Mouse (Mus musculus) embryonic facial prominence, embryonic 14.5 days (tissue): ENCODE measurements around the gene A3galt2. TPM values are rescaled to one million over a fixed set of nuclear protein-coding genes. Genes with fewer than 3 reads are reported as not detected.

Experiments
- ATAC-seq: fragments of 200-750 bp; cut with Nextera tagmentation; 2 replicates; pipeline ENCODE4 v1.8.0; 2017; ENCODE audit warnings: low read depth, moderate number of reproducible peaks, moderate TSS enrichment
- DNase-seq: peaks from one replicate; pipeline ENCODE4 v3.0.0-alpha.2; 2015; ENCODE audit warnings: low spot score
- H3K27ac ChIP-seq: fragments of 300-500 bp; sonication (generic); replicated peaks from 2 replicates; pipeline ENCODE4 v1.5.1; 2014; ENCODE audit warnings: low read depth, mild to moderate bottlenecking, low read length, moderate library complexity
- H3K27me3 ChIP-seq: fragments of 300-500 bp; sonication (generic); replicated peaks from 2 replicates; pipeline ENCODE4 v1.6.1; 2014; ENCODE audit warnings: low read length; ENCODE audit not compliant: control insufficient read depth, insufficient read depth
- H3K36me3 ChIP-seq: fragments of 300-500 bp; sonication (generic); 2 replicates; pipeline ENCODE4 v1.6.1; 2014; ENCODE audit warnings: low read length, mixed read lengths; ENCODE audit not compliant: control insufficient read depth, insufficient read depth
- H3K4me1 ChIP-seq: fragments of 300-500 bp; sonication (generic); 2 replicates; pipeline ENCODE4 v1.6.1; 2014; ENCODE audit warnings: antibody characterized with exemption, low read length; ENCODE audit not compliant: control insufficient read depth, insufficient read depth
- H3K4me2 ChIP-seq: fragments of 300-500 bp; sonication (generic); 2 replicates; pipeline ENCODE4 v1.6.1; 2014; ENCODE audit warnings: low read depth, mild to moderate bottlenecking, low read length, moderate library complexity, mixed read lengths
- H3K4me3 ChIP-seq: fragments of 300-500 bp; sonication (generic); 2 replicates; pipeline ENCODE4 v1.5.1; 2014; ENCODE audit warnings: low read depth, mild to moderate bottlenecking, low read length
- H3K9ac ChIP-seq: fragments of 300-500 bp; sonication (generic); 2 replicates; pipeline ENCODE4 v1.6.1; 2014; ENCODE audit warnings: low read depth, mild to moderate bottlenecking, low read length, moderate library complexity, mixed read lengths
- H3K9me3 ChIP-seq: fragments of 300-500 bp; sonication (generic); 2 replicates; pipeline ENCODE4 v1.6.1; 2016; ENCODE audit warnings: low read length; ENCODE audit not compliant: control insufficient read depth
- WGBS: fragments of 180-500 bp; shearing (Covaris S2); extraction: QIAGEN DNeasy Blood & Tissue Kit; methylation state at CpG from one replicate; pipeline ENCODE4 v1.1.7; 2014; 5-methylcytosine and 5-hydroxymethylcytosine counted together
- polyA plus RNA-seq: library from polyadenylated mRNA; unstranded; fragments of >200 nt; fragmentation: Nextera tagmentation; extraction: Ambion mirVana; gene quantifications from 2 replicates; pipeline ENCODE4 v1.2.1, GENCODE M21; 2014

A3galt2 gene
- polyA plus RNA-seq, 1 experiment from 2014 or later, result 0.13 TPM

DNA sequence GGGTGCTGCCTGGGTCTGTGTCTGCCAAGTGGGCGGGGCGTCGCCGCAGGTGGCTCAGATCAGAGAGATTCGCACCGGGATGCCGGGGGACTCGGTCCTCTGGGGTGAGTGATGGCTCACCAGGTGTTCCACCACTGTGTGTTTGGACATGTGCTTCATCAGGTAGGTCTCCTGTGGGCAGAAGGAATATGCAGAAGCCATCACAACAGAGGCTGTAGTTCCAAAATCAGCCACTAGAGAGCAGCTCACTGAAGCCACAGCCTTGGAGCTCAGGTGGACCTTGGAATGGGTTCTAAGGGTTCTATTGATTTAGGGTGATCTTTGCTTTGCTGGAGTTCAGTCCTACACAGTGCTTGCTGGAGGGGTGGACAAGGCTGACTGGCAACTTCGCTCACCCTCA is 19.3 kb downstream of the A3galt2 start:
- peak; percentile 13 for DNase-seq
- H3K9me3 ChIP-seq, result no peaks in the 10 kb centered on the region
- H3K27me3 ChIP-seq, result no peaks in the 10 kb centered on the region
- H3K36me3 ChIP-seq, result peaks cover 75% of the 10 kb centered on the region
- ATAC-seq, result no peak
- no peak overlapping the region for H3K4me3 ChIP-seq
- WGBS, result 90% methylated on average over 9 of the region's 9 CpGs
- no peaks in the 10 kb centered on the region for H3K4me1 ChIP-seq
- no peak overlapping the region for H3K27ac ChIP-seq
- no peak overlapping the region for H3K9ac ChIP-seq
- no peak overlapping the region for H3K4me2 ChIP-seq

DNA sequence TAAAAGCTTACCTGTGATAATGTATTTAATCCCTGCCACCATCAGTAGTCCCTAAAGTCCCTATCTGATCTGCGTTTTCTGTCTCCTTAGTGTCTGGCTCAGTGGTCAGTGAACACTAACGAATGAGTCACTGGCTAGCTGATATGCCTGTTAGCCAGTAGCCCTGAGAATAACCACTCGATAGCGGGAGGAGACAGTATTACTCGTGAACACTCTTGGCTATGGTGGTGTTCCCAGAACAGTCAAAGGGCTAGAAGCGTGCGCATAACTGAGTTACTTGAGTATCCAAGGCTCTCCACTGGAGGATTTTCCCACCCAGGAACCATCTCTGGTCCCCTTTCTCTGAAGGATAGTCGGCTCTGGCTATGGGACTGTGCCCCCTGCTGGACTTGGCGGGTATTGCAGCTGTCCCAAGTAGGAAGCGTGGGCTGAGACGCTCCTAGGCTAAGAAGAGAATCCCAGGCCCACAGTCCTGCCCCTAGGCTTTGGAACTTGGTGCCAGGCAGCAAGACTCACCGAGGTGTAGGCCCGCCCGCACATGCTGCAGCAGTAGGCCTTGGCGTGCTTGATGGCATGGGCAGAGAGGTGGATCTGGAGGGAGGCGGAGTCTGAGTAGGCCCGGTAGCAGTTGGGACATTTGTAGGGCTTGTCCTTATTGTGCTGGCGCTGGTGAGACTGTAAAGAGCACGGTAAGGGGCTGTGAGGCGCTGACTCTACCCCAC is 21.6 kb downstream of the A3galt2 start:
- DNase-seq (peak; percentile 63), ATAC-seq (peak; percentile 58)
- Histone ChIP-seq H3K4me3 (no peak overlapping the region), H3K4me2 (no peak overlapping the region), H3K9me3 (no peaks in the 10 kb centered on the region), H3K4me1 (no peaks in the 10 kb centered on the region), H3K27me3 (no peaks in the 10 kb centered on the region), H3K27ac (no peak overlapping the region), H3K36me3 (peaks cover 91% of the 10 kb centered on the region), H3K9ac (no peak overlapping the region)
- 57% methylated on average over 13 of the region's 20 CpGs for WGBS

DNA sequence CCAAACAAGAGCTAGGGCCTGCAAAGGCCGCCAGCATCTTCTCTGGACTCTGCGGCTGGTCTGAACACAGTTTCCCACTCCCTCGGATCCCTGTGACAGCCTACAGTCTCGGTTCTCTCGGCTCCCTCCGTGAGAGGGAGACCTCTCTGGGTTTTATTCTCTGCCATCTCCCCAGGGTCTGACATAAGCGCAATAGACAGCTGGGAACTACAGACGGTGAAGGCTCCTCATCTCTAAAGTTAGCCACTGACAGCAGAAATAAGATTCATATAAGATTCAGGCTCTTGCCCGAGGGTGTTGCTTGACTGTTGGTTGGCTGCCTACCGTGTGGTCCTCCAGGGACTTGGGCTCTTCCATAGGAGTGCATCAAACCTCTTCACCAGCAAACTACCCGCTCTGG is 22.4 kb downstream of the A3galt2 start:
- Histone ChIP-seq H3K9me3 (no peaks in the 10 kb centered on the region), H3K4me1 (no peaks in the 10 kb centered on the region), H3K9ac (no peak overlapping the region), H3K27ac (no peak overlapping the region), H3K27me3 (no peaks in the 10 kb centered on the region), H3K4me2 (no peak overlapping the region), H3K4me3 (no peak overlapping the region), H3K36me3 (peaks cover 91% of the 10 kb centered on the region)
- ATAC-seq, result no peak
- 84% methylated on average over 11 of the region's 11 CpGs for WGBS
- DNase-seq, result no peak

DNA sequence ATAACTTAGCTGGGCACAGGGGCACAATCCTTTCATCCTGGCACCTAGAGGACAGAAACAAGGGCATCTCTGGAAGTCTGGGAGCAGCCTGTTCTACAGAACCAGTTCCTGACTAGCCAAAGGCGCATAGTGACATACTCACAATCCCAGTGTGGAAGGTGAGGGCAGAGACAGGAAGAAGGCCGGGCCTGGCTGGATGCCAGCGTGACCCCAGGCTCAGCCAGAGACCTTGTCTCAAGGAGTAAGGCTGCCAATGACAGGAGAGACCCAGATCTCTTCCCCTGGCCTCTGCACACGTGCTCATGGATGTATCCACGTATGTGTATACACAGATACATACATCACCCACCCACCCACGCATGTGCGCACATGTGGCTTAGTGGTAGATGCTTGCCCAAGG is 26.9 kb downstream of the A3galt2 start:
- ATAC-seq (no peak), DNase-seq (no peak)
- no peaks in the 10 kb centered on the region for H3K9me3 ChIP-seq
- no peaks in the 10 kb centered on the region for H3K4me1 ChIP-seq
- H3K27ac ChIP-seq, result no peak overlapping the region
- no peaks in the 10 kb centered on the region for H3K27me3 ChIP-seq
- H3K4me2 ChIP-seq, result no peak overlapping the region
- no peak overlapping the region for H3K4me3 ChIP-seq
- H3K9ac ChIP-seq, result no peak overlapping the region
- 86% methylated on average over 7 of the region's 7 CpGs for WGBS
- H3K36me3 ChIP-seq, result peaks cover 94% of the 10 kb centered on the region

DNA sequence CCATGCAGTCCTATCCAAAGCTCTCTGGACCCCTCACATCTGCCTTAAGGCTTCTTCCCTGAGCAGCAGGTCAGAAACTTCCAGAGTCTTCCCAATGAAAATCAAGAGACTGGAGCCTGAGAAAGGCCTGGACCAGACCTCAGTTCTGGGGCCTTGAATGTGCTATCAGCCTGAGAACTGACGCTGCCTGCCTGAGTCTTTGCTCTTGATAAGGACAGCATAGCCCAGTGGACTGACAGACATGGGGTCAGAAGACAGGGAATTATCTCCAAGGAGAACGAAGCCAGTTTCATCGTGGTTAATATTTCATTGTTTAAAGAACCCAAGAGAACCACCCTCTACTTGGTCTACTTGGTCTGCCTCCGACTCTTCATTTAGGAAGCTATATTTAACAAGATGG is 27.5 kb downstream of the A3galt2 start:
- H3K9me3 ChIP-seq, result no peaks in the 10 kb centered on the region
- H3K9ac ChIP-seq, result no peak overlapping the region
- no peak overlapping the region for H3K27ac ChIP-seq
- WGBS, result 79% methylated on average over 4 of the region's 4 CpGs
- no peak for ATAC-seq
- H3K4me3 ChIP-seq, result no peak overlapping the region
- no peak for DNase-seq
- no peak overlapping the region for H3K4me2 ChIP-seq
- H3K36me3 ChIP-seq, result peaks cover 94% of the 10 kb centered on the region
- no peaks in the 10 kb centered on the region for H3K4me1 ChIP-seq
- H3K27me3 ChIP-seq, result no peaks in the 10 kb centered on the region

DNA sequence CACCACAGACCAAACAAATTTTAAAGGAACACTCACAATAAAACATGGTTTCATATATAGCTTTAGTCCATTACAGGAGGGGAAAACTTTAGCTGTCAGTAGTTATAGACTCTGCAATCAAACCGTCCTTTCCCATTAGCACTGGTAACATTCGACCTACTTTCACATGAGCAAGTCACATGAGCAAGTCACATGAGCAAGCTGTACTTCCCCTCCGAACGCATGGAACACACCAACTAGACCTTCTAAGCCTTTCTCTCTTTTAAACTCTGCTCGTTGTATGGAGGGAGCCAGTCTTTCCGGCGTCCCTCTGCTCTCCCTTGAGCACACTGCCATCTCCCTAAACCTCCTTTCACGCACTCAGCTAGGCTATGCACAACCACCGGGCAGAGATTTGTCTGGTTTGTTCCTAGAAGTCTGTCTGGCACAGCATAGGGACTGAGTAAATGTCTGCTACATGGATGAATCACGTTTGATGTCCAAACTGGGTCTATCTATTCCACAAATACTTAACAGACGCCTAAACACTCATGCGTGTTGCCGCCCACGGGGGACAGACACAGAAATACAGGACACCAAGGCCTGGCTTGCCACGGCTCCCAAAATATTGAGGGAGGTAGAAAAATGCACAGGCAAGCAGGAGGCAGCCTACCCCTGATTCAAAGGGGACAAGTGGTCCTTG is 29.9 kb downstream of the A3galt2 start:
- ATAC-seq (no peak), DNase-seq (no peak)
- Histone ChIP-seq H3K9ac (no peak overlapping the region), H3K27me3 (no peaks in the 10 kb centered on the region), H3K27ac (no peak overlapping the region), H3K4me2 (no peak overlapping the region), H3K4me1 (no peaks in the 10 kb centered on the region), H3K36me3 (peaks cover 93% of the 10 kb centered on the region), H3K4me3 (no peak overlapping the region), H3K9me3 (no peaks in the 10 kb centered on the region)
- 91% methylated on average over 15 of the region's 15 CpGs for WGBS

DNA sequence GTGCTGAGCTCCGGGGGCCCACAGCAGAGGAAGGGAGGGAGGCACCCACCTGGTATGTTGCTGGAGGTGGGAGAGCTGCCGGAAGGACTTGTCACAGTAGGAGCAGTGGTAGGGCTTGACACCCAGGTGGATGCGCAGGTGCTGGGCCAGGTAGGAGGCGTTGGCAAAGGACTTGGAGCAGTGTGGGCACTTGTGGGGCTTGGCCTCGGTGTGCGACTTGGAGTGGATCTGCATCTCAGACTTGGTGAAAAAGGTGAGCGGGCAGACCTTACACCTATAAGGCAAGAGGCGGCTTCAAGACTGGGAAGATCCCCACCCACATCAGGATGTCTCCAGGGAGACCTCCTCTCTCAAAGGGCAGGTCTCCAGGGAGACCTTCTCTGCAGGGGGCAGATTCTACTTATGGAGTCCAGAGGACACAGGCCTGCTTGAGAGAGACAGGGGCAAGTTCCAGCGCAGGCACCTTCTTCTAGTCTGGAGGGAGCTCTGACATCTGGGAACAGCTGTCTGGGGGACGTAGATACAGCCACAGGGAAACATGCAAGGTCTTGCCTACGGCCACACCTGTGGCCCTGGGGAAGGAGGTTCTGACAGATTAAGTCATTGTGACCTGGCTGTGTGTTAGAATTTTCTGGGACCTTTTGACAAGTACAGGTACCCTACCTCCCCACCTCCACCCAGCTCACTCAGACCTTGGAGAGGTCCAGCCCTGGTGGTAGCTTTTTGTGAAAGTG is 30.9 kb downstream of the A3galt2 start:
- Histone ChIP-seq H3K4me3 (no peak overlapping the region), H3K27me3 (no peaks in the 10 kb centered on the region), H3K9me3 (no peaks in the 10 kb centered on the region), H3K36me3 (peaks cover 94% of the 10 kb centered on the region), H3K4me1 (no peaks in the 10 kb centered on the region), H3K27ac (no peak overlapping the region), H3K4me2 (no peak overlapping the region), H3K9ac (no peak overlapping the region)
- DNase-seq, result no peak
- ATAC-seq, result no peak
- 92% methylated on average over 11 of the region's 11 CpGs for WGBS

DNA sequence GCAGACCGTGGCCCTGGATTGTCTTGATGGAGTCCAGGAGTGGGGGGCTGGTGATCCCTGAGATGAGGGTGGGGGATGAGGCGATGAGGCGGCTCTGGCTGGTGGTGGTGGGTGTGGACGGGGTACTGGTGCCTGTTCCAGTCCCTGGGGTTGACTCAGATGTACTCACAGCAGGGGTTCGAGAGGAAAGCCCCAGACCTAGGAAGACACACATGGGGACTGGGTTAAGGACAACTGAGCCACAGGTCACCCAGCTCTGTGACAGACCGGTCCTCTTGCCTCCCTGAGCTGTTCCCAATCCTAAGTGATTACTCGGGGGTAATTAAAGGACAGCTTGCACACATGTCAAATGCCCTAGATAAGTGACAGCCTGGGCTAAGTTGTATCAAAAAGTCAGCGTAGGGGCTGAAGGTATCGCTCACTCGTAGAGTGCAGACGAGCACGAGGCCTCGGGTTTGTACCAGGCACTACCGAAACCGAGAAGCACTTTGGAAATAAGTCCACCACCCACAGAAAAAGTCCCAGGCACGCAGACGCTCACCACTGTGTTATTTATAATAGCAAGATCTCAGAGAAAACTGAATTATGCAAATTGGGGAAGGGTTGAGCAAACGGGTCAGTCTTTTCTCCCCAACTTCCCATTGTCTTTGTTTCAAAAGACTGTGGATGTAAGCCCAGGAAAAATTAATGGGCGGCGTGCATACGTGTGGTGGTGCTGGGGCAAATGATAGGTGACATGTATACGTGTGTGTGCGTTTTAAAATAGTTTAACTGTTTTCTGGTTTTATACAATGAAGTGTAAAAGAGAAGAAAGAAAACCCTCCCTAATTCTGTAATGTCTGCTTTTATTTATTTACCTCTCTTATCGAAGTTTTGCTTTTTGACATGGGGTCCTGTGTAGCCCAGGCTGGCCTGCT is 32.1 kb downstream of the A3galt2 start:
- no peaks in the 10 kb centered on the region for H3K4me1 ChIP-seq
- no peaks in the 10 kb centered on the region for H3K9me3 ChIP-seq
- no peak overlapping the region for H3K4me2 ChIP-seq
- no peak for DNase-seq
- no peak overlapping the region for H3K4me3 ChIP-seq
- H3K9ac ChIP-seq, result no peak overlapping the region
- ATAC-seq, result no peak
- H3K27me3 ChIP-seq, result no peaks in the 10 kb centered on the region
- WGBS, result 88% methylated on average over 24 of the region's 24 CpGs
- peaks cover 89% of the 10 kb centered on the region for H3K36me3 ChIP-seq
- no peak overlapping the region for H3K27ac ChIP-seq
